Mouse (Mus musculus): ENCODE results near the gene Cox11. TPM values are rescaled to one million over a fixed set of nuclear protein-coding genes. Genes with fewer than 3 reads are reported as not detected.

Cox11 gene
- polyA plus RNA-seq, 1 experiment, result 10.3 TPM

DNA sequence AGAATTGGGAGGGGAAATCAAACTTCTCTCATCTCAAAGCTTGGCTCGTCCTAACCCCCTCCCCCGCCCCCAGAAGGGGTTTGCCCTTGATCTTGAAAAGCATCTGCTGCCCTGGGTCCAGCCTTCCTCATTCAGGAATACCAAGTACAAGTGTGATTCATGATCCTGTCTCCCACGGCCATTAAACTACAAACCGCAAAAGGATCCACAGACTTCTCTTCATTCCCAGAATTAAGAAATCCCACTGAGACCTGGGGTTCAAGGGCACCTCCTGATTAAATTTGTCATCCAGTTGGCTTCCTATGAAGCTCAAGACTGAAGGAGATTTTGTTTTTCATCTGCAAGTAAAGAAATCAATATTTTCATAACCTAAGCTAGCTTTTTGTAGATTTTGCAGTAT, 56.2 kb downstream of the Cox11 start:
- no peak overlapping the region for H3K27ac ChIP-seq (ENCODE audit: insufficient read depth, low read depth, low read length)
- H3K4me3 ChIP-seq (ENCODE audit: insufficient read depth, low read length), result no peak overlapping the region
- 0 out of 2 replicates have a peak, but pooled peaks cover 2% of the 10 kb centered on the region for H3K4me1 ChIP-seq (ENCODE audit: control insufficient read depth, insufficient read depth, low read length)
- TF ChIP-seq CTCF (IDR thresholded peaks at IDR 0.05; ENCODE audit: low read depth, low read length) (no peak), POLR2A (IDR thresholded peaks at IDR 0.05; ENCODE audit: borderline replicate concordance, low read depth, low read length) (no peak)

Other genes with a start within 250 kb of the Cox11 start
- gene Hlf, start 247.3 kb upstream of the Cox11 start, polyA plus RNA-seq (2012; ENCODE audit: insufficient read depth, insufficient read length, missing spikeins), result not detected in 2 replicates
- gene Stxbp4, start 89 bp upstream of the Cox11 start, polyA plus RNA-seq (2012; ENCODE audit: insufficient read depth, insufficient read length, missing spikeins), result 3.1 and 3.5 TPM in 2 replicates
- gene Tom1l1, start 50.2 kb downstream of the Cox11 start, polyA plus RNA-seq (2012; ENCODE audit: insufficient read depth, insufficient read length, missing spikeins), result 1.7 TPM in 2 replicates

Data from bone marrow macrophage, adult 2 months (primary cell).